21 mouse cellular contexts compared by ENCODE assay signal in genomic region chr3:121897821-121898574, GRCm38 (mm10). TPM values are rescaled to one million over a fixed set of nuclear protein-coding genes. Genes with fewer than 3 reads are reported as not detected.
DNase-seq lines count a peak whose midpoint lies in the region; ATAC-seq and TF ChIP-seq lines count a peak whose summit lies in the region.
"Had no signal": no experiment of that assay in that cellular context is flagged by ENCODE, and none has a peak within 500 bp of the region (broad histone marks: within the 10 kb centered on the region; RNA-seq: fewer than 3 reads in every experiment).

No protein-coding gene starts in this region.

- H3K36me3 ChIP-seq in forebrain, embryonic 14.5 days (ENCODE audit: control insufficient read depth, insufficient read depth, low read length): no peaks in the 10 kb centered on the region
- H3K36me3 ChIP-seq in forebrain, embryonic 12.5 days (replicated peaks): no peaks in the 10 kb centered on the region
- H3K36me3 ChIP-seq in limb, embryonic 13.5 days: no peaks in the 10 kb centered on the region
- no peaks in the 10 kb centered on the region for H3K36me3 ChIP-seq in limb, embryonic 10.5 days
- H3K36me3 ChIP-seq in embryonic facial prominence, embryonic 11.5 days (replicated peaks; ENCODE audit: control insufficient read depth, insufficient read depth, low read depth, low read length): no peaks in the 10 kb centered on the region
- no peaks in the 10 kb centered on the region for H3K36me3 ChIP-seq in stomach, embryonic 16.5 days (ENCODE audit: control insufficient read depth, insufficient read depth, low read length)
- H3K36me3 ChIP-seq in liver, postnatal 0 days (replicated peaks; ENCODE audit: insufficient read depth, low read length): no peaks in the 10 kb centered on the region
- H3K36me3 ChIP-seq: heart, embryonic 13.5 days had no signal

- no peaks in the 10 kb centered on the region for H3K9me3 ChIP-seq in forebrain, embryonic 14.5 days (replicated peaks; ENCODE audit: control insufficient read depth, low read length)
- H3K9me3 ChIP-seq in forebrain, embryonic 12.5 days: no peaks in the 10 kb centered on the region
- H3K9me3 ChIP-seq in limb, embryonic 13.5 days: no peaks in the 10 kb centered on the region
- no peaks in the 10 kb centered on the region for H3K9me3 ChIP-seq in limb, embryonic 10.5 days (replicated peaks)
- no peaks in the 10 kb centered on the region for H3K9me3 ChIP-seq in embryonic facial prominence, embryonic 11.5 days (replicated peaks; ENCODE audit: control insufficient read depth, low read length)
- no peaks in the 10 kb centered on the region for H3K9me3 ChIP-seq in stomach, embryonic 16.5 days (replicated peaks; ENCODE audit: control insufficient read depth, low read length)
- H3K9me3 ChIP-seq in liver, postnatal 0 days (ENCODE audit: low read length): no peaks in the 10 kb centered on the region
- H3K9me3 ChIP-seq: heart, embryonic 13.5 days; megakaryocyte, embryonic 14.5 days had no signal

- no peak overlapping the region for H3K4me3 ChIP-seq in forebrain, embryonic 14.5 days (ENCODE audit: low read depth, low read length)
- no peak overlapping the region for H3K4me3 ChIP-seq in forebrain, embryonic 12.5 days (replicated peaks)
- no peak overlapping the region for H3K4me3 ChIP-seq in limb, embryonic 13.5 days
- H3K4me3 ChIP-seq in limb, embryonic 10.5 days: no peak overlapping the region
- no peak overlapping the region for H3K4me3 ChIP-seq in embryonic facial prominence, embryonic 11.5 days (ENCODE audit: low read depth, low read length)
- no peak overlapping the region for H3K4me3 ChIP-seq in stomach, embryonic 16.5 days (replicated peaks; ENCODE audit: low read length)
- H3K4me3 ChIP-seq in liver, postnatal 0 days (ENCODE audit: low read depth, low read length): no peak overlapping the region
- H3K4me3 ChIP-seq: heart, embryonic 13.5 days had no signal

- DNase-seq in forebrain, embryonic 14.5 days (ENCODE audit: low spot score): peak; percentile 9
- no peak for DNase-seq in limb, embryonic 10.5 days (ENCODE audit: low spot score)
- peak; percentile 48 for DNase-seq in embryonic facial prominence, embryonic 11.5 days (ENCODE audit: low spot score)
- DNase-seq in frontal cortex, postnatal 36 days (ENCODE audit: low spot score in 2 of 2): no peak
- no peak for DNase-seq in liver, postnatal 0 days
- DNase-seq: cerebellum, adult 8-10 months; forebrain, postnatal 0 days; heart, postnatal 4 days; kidney, adult 18-20 months; kidney, postnatal 14 days; lung, postnatal 14 days; midbrain, embryonic 14.5 days; thymus, postnatal 36 days had no signal

- no peak overlapping the region for H3K27ac ChIP-seq in forebrain, embryonic 14.5 days (ENCODE audit: low read depth, low read length)
- H3K27ac ChIP-seq in forebrain, embryonic 12.5 days: no peak overlapping the region
- H3K27ac ChIP-seq in limb, embryonic 13.5 days: no peak overlapping the region
- no peak overlapping the region for H3K27ac ChIP-seq in limb, embryonic 10.5 days
- H3K27ac ChIP-seq in embryonic facial prominence, embryonic 11.5 days (replicated peaks; ENCODE audit: low read depth, low read length): no peak overlapping the region
- H3K27ac ChIP-seq in stomach, embryonic 16.5 days (ENCODE audit: low read length): peak overlapping the region; percentile 29; the same call in 1 of the 2 replicates
- no peak overlapping the region for H3K27ac ChIP-seq in liver, postnatal 0 days (ENCODE audit: low read depth)
- H3K27ac ChIP-seq: heart, embryonic 13.5 days; liver, embryonic 14.5 days had no signal

- no peaks in the 10 kb centered on the region for H3K4me1 ChIP-seq in forebrain, embryonic 14.5 days (ENCODE audit: control insufficient read depth, insufficient read depth, low read length)
- H3K4me1 ChIP-seq in forebrain, embryonic 12.5 days: no peaks in the 10 kb centered on the region
- H3K4me1 ChIP-seq in limb, embryonic 13.5 days: peaks cover 15% of the 10 kb centered on the region
- peaks cover 9% of the 10 kb centered on the region for H3K4me1 ChIP-seq in limb, embryonic 10.5 days
- no peaks in the 10 kb centered on the region for H3K4me1 ChIP-seq in embryonic facial prominence, embryonic 11.5 days (ENCODE audit: control insufficient read depth, insufficient read depth, low read length)
- 0 out of 2 replicates have a peak, but pooled peaks cover 4% of the 10 kb centered on the region for H3K4me1 ChIP-seq in stomach, embryonic 16.5 days (ENCODE audit: control insufficient read depth, insufficient read depth, low read length)
- H3K4me1 ChIP-seq in liver, postnatal 0 days (ENCODE audit: insufficient read depth): no peaks in the 10 kb centered on the region

- TF ChIP-seq EP300 in liver, postnatal 0 days (IDR thresholded peaks at IDR 0.05; ENCODE audit: low read depth): no peak

- TF ChIP-seq CTCF in liver, postnatal 0 days (IDR thresholded peaks at IDR 0.05; ENCODE audit: low read depth): no peak

- no peak for ATAC-seq in forebrain, embryonic 14.5 days
- no peak for ATAC-seq in forebrain, embryonic 12.5 days (ENCODE audit: low FRiP score)
- ATAC-seq in limb, embryonic 13.5 days (ENCODE audit: low FRiP score, low read depth): peak; percentile 24; the same call in 1 of the 2 replicates
- ATAC-seq in embryonic facial prominence, embryonic 11.5 days (replicated peaks; ENCODE audit: insufficient number of reproducible peaks, low FRiP score, low TSS enrichment, low read depth): no peak
- ATAC-seq in stomach, embryonic 16.5 days (ENCODE audit: insufficient read depth, low FRiP score): peak; percentile 69; the same call in 1 of the 2 replicates
- no peak for ATAC-seq in liver, postnatal 0 days
- ATAC-seq: forebrain, postnatal 0 days; hindbrain, embryonic 16.5 days had no signal

- no peak overlapping the region for H3K9ac ChIP-seq in forebrain, embryonic 14.5 days (ENCODE audit: low read length)
- no peak overlapping the region for H3K9ac ChIP-seq in forebrain, embryonic 12.5 days
- no peak overlapping the region for H3K9ac ChIP-seq in limb, embryonic 13.5 days
- no peak overlapping the region for H3K9ac ChIP-seq in embryonic facial prominence, embryonic 11.5 days (replicated peaks; ENCODE audit: low read length)
- H3K9ac ChIP-seq in stomach, embryonic 16.5 days (ENCODE audit: low read length): no peak overlapping the region
- H3K9ac ChIP-seq in liver, postnatal 0 days (replicated peaks): no peak overlapping the region
- H3K9ac ChIP-seq: forebrain, postnatal 0 days; heart, embryonic 13.5 days; liver, embryonic 14.5 days had no signal

- WGBS in forebrain, embryonic 14.5 days: 83% methylated on average over 14 of the region's 14 CpGs
- 86% methylated on average over 14 of the region's 14 CpGs for WGBS in forebrain, embryonic 12.5 days
- 57% methylated on average over 14 of the region's 14 CpGs for WGBS in limb, embryonic 13.5 days
- WGBS in limb, embryonic 10.5 days: 84% methylated on average over 14 of the region's 14 CpGs
- WGBS in embryonic facial prominence, embryonic 11.5 days: 82% methylated on average over 14 of the region's 14 CpGs
- WGBS in stomach, embryonic 16.5 days: 55% methylated on average over 14 of the region's 14 CpGs
- 82% methylated on average over 14 of the region's 14 CpGs for WGBS in liver, postnatal 0 days (ENCODE audit: insufficient replicate concordance)

- H3K4me2 ChIP-seq in forebrain, embryonic 14.5 days (ENCODE audit: low read length): no peak overlapping the region
- no peak overlapping the region for H3K4me2 ChIP-seq in forebrain, embryonic 12.5 days
- no peak overlapping the region for H3K4me2 ChIP-seq in limb, embryonic 13.5 days (replicated peaks)
- no peak overlapping the region for H3K4me2 ChIP-seq in embryonic facial prominence, embryonic 11.5 days (ENCODE audit: low read depth, low read length)
- H3K4me2 ChIP-seq in stomach, embryonic 16.5 days (ENCODE audit: low read depth, low read length): no peak overlapping the region
- H3K4me2 ChIP-seq in liver, postnatal 0 days (ENCODE audit: low read depth, low read length): no peak overlapping the region
- H3K4me2 ChIP-seq: heart, embryonic 13.5 days had no signal

- H3K27me3 ChIP-seq in forebrain, embryonic 14.5 days (replicated peaks; ENCODE audit: control insufficient read depth, insufficient read depth, low read length): no peaks in the 10 kb centered on the region
- no peaks in the 10 kb centered on the region; the same call in 1 of the 2 replicates for H3K27me3 ChIP-seq in forebrain, embryonic 12.5 days
- no peaks in the 10 kb centered on the region for H3K27me3 ChIP-seq in limb, embryonic 13.5 days
- H3K27me3 ChIP-seq in limb, embryonic 10.5 days (ENCODE audit: low read depth, poor library complexity, severe bottlenecking): no peaks in the 10 kb centered on the region
- no peaks in the 10 kb centered on the region for H3K27me3 ChIP-seq in embryonic facial prominence, embryonic 11.5 days (ENCODE audit: control insufficient read depth, insufficient read depth, low read length)
- no peaks in the 10 kb centered on the region for H3K27me3 ChIP-seq in stomach, embryonic 16.5 days (ENCODE audit: control insufficient read depth, insufficient read depth, low read length)
- no peaks in the 10 kb centered on the region for H3K27me3 ChIP-seq in liver, postnatal 0 days (ENCODE audit: insufficient read depth, low read length)
- H3K27me3 ChIP-seq: CH12.LX; heart, embryonic 13.5 days had no signal

RNA-seq across cellular contexts. Expression of gene Arhgap29, which starts 54.3 kb away (rescaled TPM):
- polyA plus RNA-seq in forebrain, embryonic 14.5 days (2014; fragmentation: Nextera tagmentation; extraction: Ambion mirVana): 20.1 and 30.2 TPM in 2 replicates
- 21.1 and 25.1 TPM in 2 replicates for polyA plus RNA-seq in forebrain, embryonic 12.5 days (2016; fragmentation: Nextera tagmentation; extraction: Ambion mirVana)
- 43.6 and 54.3 TPM in 2 replicates for polyA plus RNA-seq in limb, embryonic 13.5 days (2015; fragmentation: Nextera tagmentation; extraction: Ambion mirVana)
- polyA plus RNA-seq in limb, embryonic 10.5 days (2016; fragmentation: Nextera tagmentation; extraction: Ambion mirVana): 32.0 and 39.7 TPM in 2 replicates
- 54.5 and 62.1 TPM in 2 replicates for polyA plus RNA-seq in embryonic facial prominence, embryonic 11.5 days (2014; fragmentation: Nextera tagmentation; extraction: Ambion mirVana)
- 49.6 and 50.7 TPM in 2 replicates for polyA plus RNA-seq in stomach, embryonic 16.5 days (2015; fragmentation: Nextera tagmentation; extraction: Ambion mirVana)
- polyA plus RNA-seq in liver, postnatal 0 days (2015; fragmentation: Nextera tagmentation; extraction: Ambion mirVana): 7.3 and 10.4 TPM in 2 replicates

Comparison
In these comparisons a context has a peak if more than half of its experiments do, and no peak if none do; other contexts are left out.
1. ATAC-seq: peak in limb, embryonic 13.5 days (single experiment) and stomach, embryonic 16.5 days (single experiment); none in forebrain, embryonic 14.5 days (single experiment), forebrain, embryonic 12.5 days (single experiment), embryonic facial prominence, embryonic 11.5 days (single experiment) and liver, postnatal 0 days (single experiment).
2. DNase-seq: peak in forebrain, embryonic 14.5 days (single experiment) and embryonic facial prominence, embryonic 11.5 days (single experiment); none in limb, embryonic 10.5 days (single experiment), frontal cortex, postnatal 36 days (0 of 2) and liver, postnatal 0 days (single experiment).